Mouse (Mus musculus) ES-E14 (cell line): ENCODE data around the gene Sh3rf1. TPM values are rescaled to one million over a fixed set of nuclear protein-coding genes. Genes with fewer than 3 reads are reported as not detected.

Experiments used
- DNase-seq: peaks from one replicate; pipeline ENCODE4 v3.0.0-alpha.2; 2013; ENCODE audit warnings: low read depth, low spot score
- H3K27ac ChIP-seq: 2 replicates; pipeline ENCODE4 v1.5.1; 2012; ENCODE audit warnings: low read depth, mild to moderate bottlenecking, low read length, moderate library complexity, mixed read lengths; ENCODE audit not compliant: poor library complexity, insufficient read depth, severe bottlenecking
- H3K36me3 ChIP-seq: 2 replicates; pipeline ENCODE4 v1.6.1; 2012; ENCODE audit warnings: mild to moderate bottlenecking, low read length, moderate library complexity, mixed read lengths; ENCODE audit not compliant: control insufficient read depth, poor library complexity, insufficient read depth, severe bottlenecking
- H3K4me1 ChIP-seq, 2 experiments: fragments of 150-350 bp in 1 of 2; sonication (generic) in 1 of 2; 2 replicates each; pipeline ENCODE4 v1.6.1; 2012; ENCODE audit warnings: low read length in 2 of 2, mild to moderate bottlenecking in 1 of 2, mixed read lengths in 1 of 2; ENCODE audit not compliant: control insufficient read depth in 2 of 2, insufficient read depth in 2 of 2, poor library complexity in 1 of 2
- H3K4me3 ChIP-seq, 2 experiments: fragments of 150-350 bp in 1 of 2; sonication (generic) in 1 of 2; 2 replicates each; pipeline ENCODE4 v1.5.1; 2012; ENCODE audit warnings: low read length in 2 of 2, low read depth in 1 of 2, mild to moderate bottlenecking in 1 of 2, mixed read lengths in 1 of 2; ENCODE audit not compliant: insufficient read depth in 1 of 2, poor library complexity in 1 of 2, severe bottlenecking in 1 of 2
- H3K9ac ChIP-seq: 2 replicates; pipeline ENCODE4 v1.6.1; 2012; ENCODE audit warnings: low read depth, mild to moderate bottlenecking, low read length, mixed read lengths; ENCODE audit not compliant: poor library complexity, insufficient read depth, severe bottlenecking
- H3K9me3 ChIP-seq: fragments of 150-350 bp; sonication (generic); 2 replicates; pipeline ENCODE4 v1.6.1; 2012; ENCODE audit warnings: low read depth, mild to moderate bottlenecking, low read length; ENCODE audit not compliant: control insufficient read depth, insufficient read depth
- CHD2 ChIP-seq: IDR thresholded peaks from 2 replicates; pipeline ENCODE4 v1.6.1; 2014; ENCODE audit warnings: mild to moderate bottlenecking, low read depth, low read length, inconsistent platforms
- HCFC1 ChIP-seq: IDR thresholded peaks from 2 replicates; pipeline ENCODE4 v1.6.1; 2012; ENCODE audit warnings: low read length, inconsistent platforms, borderline replicate concordance; ENCODE audit not compliant: insufficient read depth
- MAFK ChIP-seq: IDR thresholded peaks from 2 replicates; pipeline ENCODE4 v1.6.1; 2014; ENCODE audit warnings: mild to moderate bottlenecking, low read depth, low read length, inconsistent platforms; ENCODE audit not compliant: insufficient read depth
- ZC3H11A ChIP-seq: IDR thresholded peaks from 2 replicates; pipeline ENCODE4 v1.6.1; 2012; ENCODE audit warnings: low read depth, mild to moderate bottlenecking, inconsistent platforms, low read length, borderline replicate concordance
- ZNF384 ChIP-seq: IDR thresholded peaks from 2 replicates; pipeline ENCODE4 v1.6.1; 2012; ENCODE audit warnings: low read depth, low read length, inconsistent platforms
- in situ Hi-C, 2 experiments: fragments of 600-800 bp; cut with MboI; formaldehyde crosslinking; loops; one replicate each; pipeline ENCODE4 v1.15.1; 2025; ENCODE audit warnings: low sequenced_read_pairs in 2 of 2, inconsistent platforms in 1 of 2; ENCODE audit not compliant: unreplicated experiment in 2 of 2
- total RNA-seq: library from RNA; depleted of rRNA; stranded (reverse); fragments of 300-350 nt; gene quantifications from 2 replicates; pipeline ENCODE4 v1.2.3, GENCODE M21; 2012

The Sh3rf1 gene
- total RNA-seq, 1 experiment: 6.0 TPM

GRCm38 (mm10) chr8:61282303-61283168, 58.9 kb downstream of the Sh3rf1 start:
- Histone ChIP-seq H3K27ac (no peak overlapping the region), H3K9ac (no peak overlapping the region), H3K4me3 (no peak overlapping the region), H3K4me1 (peaks cover 0 to 3% of the 10 kb centered on the region in 2 experiments; a peak in 1 of 4 replicates), H3K36me3 (no peaks in the 10 kb centered on the region), H3K9me3 (no peaks in the 10 kb centered on the region)
- DNase-seq: no peak
- in situ Hi-C loops: no loop called here
- TF ChIP-seq CHD2 (no peak), MAFK (no peak), HCFC1 (no peak), ZC3H11A (no peak), ZNF384 (no peak)

DNA sequence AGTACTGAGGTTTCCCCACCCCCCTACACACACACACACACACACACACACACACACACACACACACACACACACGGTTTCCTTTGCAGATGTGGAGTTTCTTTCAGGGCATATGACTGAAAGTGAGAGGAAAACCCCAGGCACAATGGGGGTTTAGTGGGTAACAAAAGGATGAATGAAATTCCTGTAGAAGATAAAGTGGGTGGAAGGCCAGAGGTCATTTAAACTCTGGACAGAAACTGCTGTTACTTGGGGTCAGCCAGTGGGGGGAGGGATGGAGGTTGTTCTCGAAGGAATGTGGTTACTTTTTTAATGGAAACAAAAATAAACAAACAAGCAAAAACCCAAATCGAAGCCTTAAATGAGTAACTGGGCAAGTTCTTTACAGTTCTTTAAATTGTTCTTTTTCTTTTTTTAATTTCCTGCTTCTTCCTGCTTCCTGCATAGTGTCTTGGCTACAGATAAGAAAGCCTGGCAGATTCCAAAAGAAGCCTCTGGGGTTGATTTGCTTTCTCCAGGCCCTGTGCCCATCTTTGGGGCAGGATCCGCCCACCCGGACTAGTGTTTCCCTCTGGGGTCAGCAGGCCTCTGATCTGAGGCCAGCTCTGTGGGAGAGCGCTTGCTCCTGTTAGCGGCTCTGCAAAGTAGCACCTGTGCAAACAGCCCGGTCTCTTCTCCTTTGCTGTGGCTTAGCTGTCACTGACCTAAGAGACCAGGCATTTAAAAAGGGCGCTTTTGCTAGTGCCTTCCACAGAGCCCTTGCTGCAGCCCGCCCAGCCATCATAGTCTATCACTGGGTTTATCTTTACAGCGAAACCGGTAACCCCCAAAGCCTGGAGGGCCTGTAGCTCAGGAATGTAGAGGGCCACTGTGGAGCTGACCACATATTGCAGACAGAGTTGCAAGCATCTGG, 59.8 kb downstream of the Sh3rf1 start:
- in situ Hi-C loops: no loop called here
- Histone ChIP-seq H3K27ac (no peak overlapping the region), H3K36me3 (no peaks in the 10 kb centered on the region), H3K4me1 (peaks cover 0 to 3% of the 10 kb centered on the region in 2 experiments; a peak in 1 of 4 replicates), H3K4me3 (no peak overlapping the region), H3K9me3 (no peaks in the 10 kb centered on the region), H3K9ac (no peak overlapping the region)
- TF ChIP-seq HCFC1: no peak
- no peak for DNase-seq

GRCm38 (mm10) chr8:61285896-61286295, 62.2 kb downstream of the Sh3rf1 start:
- TF ChIP-seq CHD2: no peak
- TF ChIP-seq HCFC1: no peak
- TF ChIP-seq ZNF384: no peak
- TF ChIP-seq MAFK: no peak
- TF ChIP-seq ZC3H11A: no peak
- no peak overlapping the region for H3K4me3 ChIP-seq
- H3K4me1 ChIP-seq: peaks cover 0 to 3% of the 10 kb centered on the region in 2 experiments; a peak in 1 of 4 replicates
- no peaks in the 10 kb centered on the region for H3K36me3 ChIP-seq
- no peak overlapping the region for H3K27ac ChIP-seq
- no peak overlapping the region for H3K9ac ChIP-seq
- in situ Hi-C loops: no loop called here
- no peaks in the 10 kb centered on the region for H3K9me3 ChIP-seq
- no peak for DNase-seq

DNA sequence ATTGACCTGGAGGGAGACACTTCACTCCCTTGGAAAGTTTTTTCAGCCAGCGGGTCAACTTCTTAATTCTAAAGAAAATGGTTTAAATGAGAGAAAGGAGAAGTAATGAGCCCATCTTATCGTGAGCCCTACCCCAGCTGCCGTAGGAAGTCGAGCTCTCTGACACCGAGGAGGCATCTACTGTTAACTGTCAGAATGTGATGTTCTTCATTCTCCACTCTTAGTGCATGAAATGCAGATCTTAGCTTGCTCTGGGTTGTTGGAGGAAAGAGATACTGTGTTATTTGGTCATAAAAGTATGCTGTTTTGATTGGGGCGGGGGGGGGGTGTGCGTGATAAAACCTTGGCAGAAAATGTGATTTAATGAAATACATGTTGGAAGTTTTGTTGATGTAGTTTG, 62.7 kb downstream of the Sh3rf1 start:
- H3K4me3 ChIP-seq: no peak overlapping the region
- no peak for DNase-seq
- no peak overlapping the region for H3K27ac ChIP-seq
- no peaks in the 10 kb centered on the region for H3K36me3 ChIP-seq
- peaks cover 0 to 3% of the 10 kb centered on the region in 2 experiments; a peak in 1 of 4 replicates for H3K4me1 ChIP-seq
- in situ Hi-C loops: no loop called here
- H3K9me3 ChIP-seq: no peaks in the 10 kb centered on the region
- H3K9ac ChIP-seq: no peak overlapping the region
- TF ChIP-seq CHD2: no peak
- TF ChIP-seq ZC3H11A: no peak
- TF ChIP-seq HCFC1: no peak
- no peak for TF ChIP-seq ZNF384
- TF ChIP-seq MAFK: no peak
